Comparison of ENCODE assay signal across 8 mouse cellular contexts in the genomic region with DNA sequence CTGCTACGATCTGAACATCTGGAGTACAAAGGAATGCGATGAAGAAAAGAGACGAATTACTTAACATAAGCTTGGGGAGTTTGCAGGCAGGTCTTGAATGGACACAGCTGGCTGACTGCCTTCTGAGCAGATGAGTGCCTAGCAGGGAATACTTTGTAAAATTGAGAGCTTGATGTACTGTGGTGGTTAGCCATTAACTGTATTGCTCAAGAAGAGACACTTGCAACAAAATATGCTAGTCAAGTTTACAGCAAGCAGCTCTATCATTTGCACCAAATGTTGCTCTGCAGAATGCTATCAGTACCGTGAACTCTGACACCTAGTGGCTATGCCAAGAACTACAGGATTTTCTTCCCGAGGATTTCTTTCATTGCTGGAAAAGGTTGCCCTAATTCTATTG.
DNase-seq lines count a peak whose midpoint lies in the region; ATAC-seq and TF ChIP-seq lines count a peak whose summit lies in the region.

No protein-coding gene starts in this region.

- peaks cover 3% of the 10 kb centered on the region; the same call in 1 of the 2 replicates for H3K4me1 ChIP-seq in forebrain, embryonic 11.5 days (replicated peaks; ENCODE audit: control insufficient read depth, insufficient read depth, low read length)
- H3K4me1 ChIP-seq in intestine, postnatal 0 days (replicated peaks; ENCODE audit: control insufficient read depth, insufficient read depth, low read length), result no peaks in the 10 kb centered on the region
- peaks cover 10% of the 10 kb centered on the region for H3K4me1 ChIP-seq in limb, embryonic 11.5 days (ENCODE audit: control insufficient read depth, insufficient read depth, low read length)

- TF ChIP-seq CTCF in intestine, postnatal 0 days (IDR thresholded peaks at IDR 0.05; ENCODE audit: low read depth), result peak; percentile 84

- no peak overlapping the region for H3K4me2 ChIP-seq in forebrain, embryonic 11.5 days (ENCODE audit: low read depth, low read length, severe bottlenecking)
- no peak overlapping the region for H3K4me2 ChIP-seq in intestine, postnatal 0 days (replicated peaks; ENCODE audit: low read depth)
- H3K4me2 ChIP-seq in limb, embryonic 11.5 days (ENCODE audit: low read depth, severe bottlenecking), result no peak overlapping the region

- H3K36me3 ChIP-seq in forebrain, embryonic 11.5 days (ENCODE audit: control insufficient read depth, insufficient read depth, low read length), result no peaks in the 10 kb centered on the region
- no peaks in the 10 kb centered on the region for H3K36me3 ChIP-seq in intestine, postnatal 0 days (ENCODE audit: control insufficient read depth, insufficient read depth)
- H3K36me3 ChIP-seq in limb, embryonic 11.5 days (ENCODE audit: control insufficient read depth, insufficient read depth, low read length), result no peaks in the 10 kb centered on the region

- H3K9me3 ChIP-seq in forebrain, embryonic 11.5 days (ENCODE audit: control insufficient read depth, low read length), result no peaks in the 10 kb centered on the region
- no peaks in the 10 kb centered on the region for H3K9me3 ChIP-seq in intestine, postnatal 0 days (ENCODE audit: control insufficient read depth)
- H3K9me3 ChIP-seq in limb, embryonic 11.5 days (ENCODE audit: control insufficient read depth, low read length), result no peaks in the 10 kb centered on the region

- peak; percentile 15 to 35 for DNase-seq in urinary bladder, postnatal 36 days (ENCODE audit: low spot score in 2 of 2)
- no peak for DNase-seq in urinary bladder, postnatal 4 days (ENCODE audit: low spot score in 2 of 2)
- DNase-seq in c-Kit-negative CD71-positive TER-119-positive erythroid progenitor cells, embryonic 14.5 days (ENCODE audit: low read depth, low spot score), result peak; percentile 16
- peak; percentile 65 for DNase-seq in forebrain, embryonic 11.5 days (ENCODE audit: low spot score)
- DNase-seq in limb, embryonic 11.5 days (ENCODE audit: low spot score), result peak; percentile 79
- DNase-seq in naive thymus-derived CD4-positive, alpha-beta T cell, adult 2 months (ENCODE audit: low read depth), result peak; percentile 68
- DNase-seq in spleen, postnatal 36 days (ENCODE audit: low spot score in 2 of 2), result no peak

- no peak overlapping the region for H3K4me3 ChIP-seq in forebrain, embryonic 11.5 days (ENCODE audit: low read depth, low read length)
- no peak overlapping the region for H3K4me3 ChIP-seq in intestine, postnatal 0 days (ENCODE audit: low read depth, low read length)
- no peak overlapping the region for H3K4me3 ChIP-seq in limb, embryonic 11.5 days (ENCODE audit: low read depth, low read length)

- ATAC-seq in forebrain, embryonic 11.5 days (replicated peaks; ENCODE audit: low FRiP score), result peak; percentile 58; the same call in 1 of the 2 replicates
- no peak for ATAC-seq in intestine, postnatal 0 days
- 0 out of 2 replicates have a peak, but pooled peaks have one; percentile 63 for ATAC-seq in limb, embryonic 11.5 days (ENCODE audit: insufficient number of reproducible peaks, low FRiP score, low TSS enrichment, low read depth)

- H3K9ac ChIP-seq in forebrain, embryonic 11.5 days (ENCODE audit: low read length), result no peak overlapping the region
- no peak overlapping the region for H3K9ac ChIP-seq in intestine, postnatal 0 days (ENCODE audit: low read depth, low read length)
- H3K9ac ChIP-seq in limb, embryonic 11.5 days (ENCODE audit: low read length), result no peak overlapping the region

- WGBS in forebrain, embryonic 11.5 days, result 3% methylated on average over 5 of the region's 5 CpGs
- WGBS in intestine, postnatal 0 days, result 13% methylated on average over 5 of the region's 5 CpGs
- 15% methylated on average over 5 of the region's 5 CpGs for WGBS in limb, embryonic 11.5 days

- no peak overlapping the region for H3K27ac ChIP-seq in forebrain, embryonic 11.5 days (ENCODE audit: low read depth, low read length)
- H3K27ac ChIP-seq in intestine, postnatal 0 days (ENCODE audit: low read depth, low read length), result no peak overlapping the region
- H3K27ac ChIP-seq in limb, embryonic 11.5 days (replicated peaks; ENCODE audit: low read depth, low read length), result no peak overlapping the region

- H3K27me3 ChIP-seq in forebrain, embryonic 11.5 days (ENCODE audit: control insufficient read depth, insufficient read depth, low read length), result peaks cover 1% of the 10 kb centered on the region
- H3K27me3 ChIP-seq in intestine, postnatal 0 days (replicated peaks; ENCODE audit: control insufficient read depth, insufficient read depth, low read length), result peaks cover 6% of the 10 kb centered on the region; the same call in 1 of the 2 replicates
- peaks cover under 1% of the 10 kb centered on the region; the same call in 1 of the 2 replicates for H3K27me3 ChIP-seq in limb, embryonic 11.5 days (ENCODE audit: control insufficient read depth, insufficient read depth, low read length)

Comparison
In these comparisons a context has a peak if more than half of its experiments do, and no peak if none do; other contexts are left out.
1. DNase-seq: peak in urinary bladder, postnatal 36 days (2 of 2), c-Kit-negative CD71-positive TER-119-positive erythroid progenitor cells, embryonic 14.5 days (single experiment), forebrain, embryonic 11.5 days (single experiment), limb, embryonic 11.5 days (single experiment) and naive thymus-derived CD4-positive, alpha-beta T cell, adult 2 months (single experiment); none in urinary bladder, postnatal 4 days (0 of 2) and spleen, postnatal 36 days (0 of 2).